Mouse (Mus musculus) hindbrain, embryonic 15.5 days (tissue): ENCODE measurements around the gene Twf2. TPM values are rescaled to one million over a fixed set of nuclear protein-coding genes. Genes with fewer than 3 reads are reported as not detected.
"Not testable (repeated sequence)": the region's sequence is repeated elsewhere in the genome, so short reads cannot be mapped to it uniquely, and the experiment has no call there.

ENCODE experiments used
- ATAC-seq: fragments of 200-750 bp; cut with Nextera tagmentation; 2 replicates; pipeline ENCODE4 v1.8.0; 2017; ENCODE audit warnings: low read depth, moderate number of reproducible peaks, moderate TSS enrichment; ENCODE audit not compliant: low FRiP score
- H3K27ac ChIP-seq: fragments of 300-500 bp; sonication (generic); replicated peaks from 2 replicates; pipeline ENCODE4 v1.5.1; 2015; ENCODE audit warnings: mild to moderate bottlenecking, inconsistent platforms
- H3K27me3 ChIP-seq: fragments of 300-500 bp; sonication (generic); 2 replicates; pipeline ENCODE4 v1.6.1; 2015; ENCODE audit warnings: control low read depth, inconsistent platforms
- H3K36me3 ChIP-seq: fragments of 300-500 bp; sonication (generic); 2 replicates; pipeline ENCODE4 v1.6.1; 2015; ENCODE audit warnings: control low read depth, inconsistent platforms
- H3K4me1 ChIP-seq: fragments of 300-500 bp; sonication (generic); replicated peaks from 2 replicates; pipeline ENCODE4 v1.6.1; 2015; ENCODE audit warnings: control low read depth, inconsistent platforms
- H3K4me2 ChIP-seq: fragments of 300-500 bp; sonication (generic); 2 replicates; pipeline ENCODE4 v1.6.1; 2015; ENCODE audit warnings: moderate library complexity, mild to moderate bottlenecking, inconsistent platforms
- H3K4me3 ChIP-seq: fragments of 300-500 bp; sonication (generic); 2 replicates; pipeline ENCODE4 v1.5.1; 2015; ENCODE audit warnings: mild to moderate bottlenecking, inconsistent platforms
- H3K9ac ChIP-seq: fragments of 300-500 bp; sonication (generic); 2 replicates; pipeline ENCODE4 v1.6.1; 2015; ENCODE audit warnings: inconsistent platforms
- H3K9me3 ChIP-seq: fragments of 300-500 bp; sonication (generic); 2 replicates; pipeline ENCODE4 v1.6.1; 2016; ENCODE audit warnings: control low read depth, inconsistent platforms
- WGBS: fragments of 180-500 bp; shearing (Covaris S2); methylation state at CpG from one replicate; pipeline ENCODE4 v1.1.7; 2015; 5-methylcytosine and 5-hydroxymethylcytosine counted together
- polyA plus RNA-seq: library from polyadenylated mRNA; unstranded; fragments of >200 nt; fragmentation: Nextera tagmentation; extraction: Ambion mirVana; gene quantifications from 2 replicates; pipeline ENCODE4 v1.2.1, GENCODE M21; 2015

Gene Twf2
- polyA plus RNA-seq, 1 experiment from 2014 or later, result 52.0 TPM

GRCm38 (mm10) chr9:106169006-106169405 is 33.9 kb upstream of the Twf2 start:
- H3K4me2 ChIP-seq, H3K9me3 ChIP-seq, H3K27me3 ChIP-seq, ATAC-seq, H3K4me3 ChIP-seq, H3K9ac ChIP-seq, H3K27ac ChIP-seq, H3K36me3 ChIP-seq: not testable (repeated sequence)
- WGBS, result 72% methylated on average over 1 of the region's 1 CpGs
- H3K4me1 ChIP-seq, result peaks cover 31% of the 10 kb centered on the region

DNA sequence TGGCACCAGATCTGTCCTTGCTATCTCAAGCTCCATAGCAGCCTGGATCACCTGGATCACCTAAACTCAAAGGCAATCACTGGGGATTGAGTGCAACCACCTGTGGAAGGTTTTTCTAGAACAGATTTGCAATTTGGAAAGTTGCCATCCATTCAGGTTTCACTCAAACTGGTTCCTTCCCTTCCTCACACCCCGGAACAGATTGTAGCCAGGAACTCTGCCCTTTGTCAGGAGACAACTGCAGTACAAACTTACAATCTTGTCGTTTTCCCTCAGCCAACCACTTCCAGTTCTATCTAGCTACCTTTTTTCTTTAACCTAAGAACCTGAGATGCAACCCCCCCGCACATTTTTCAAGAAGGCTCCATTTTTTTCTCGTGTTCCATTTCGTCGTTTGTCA is 33.0 kb upstream of the Twf2 start:
- Histone ChIP-seq H3K27ac (peak overlapping the region; percentile 99), H3K9ac (peak overlapping the region; percentile 71; the same call in 1 of the 2 replicates)
- WGBS, result 43% methylated on average over 6 of the region's 6 CpGs

GRCm38 (mm10) chr9:106170556-106171345 is 32.2 kb upstream of the Twf2 start, which contains the start of gene Wdr82:
Gene Wdr82, plus strand, starts transcription at chr9:106170928.
- Histone ChIP-seq H3K27ac (peak within 1 kb of the TSS; percentile 99), H3K9me3 (no peaks in the 10 kb centered on the region), H3K36me3 (no peaks in the 10 kb centered on the region), H3K9ac (peak within 1 kb of the TSS; percentile 96), H3K4me1 (peaks cover 49% of the 10 kb centered on the region), H3K27me3 (no peaks in the 10 kb centered on the region), H3K4me2 (peak within 1 kb of the TSS; percentile 68), H3K4me3 (peak within 1 kb of the TSS; percentile 97)
- ATAC-seq, result peak; percentile 93
- under 1% methylated on average over 68 of the region's 81 CpGs for WGBS

More for the DNA sequence above, 33.0 kb upstream of the Twf2 start:
- no peaks in the 10 kb centered on the region for H3K36me3 ChIP-seq
- H3K9me3 ChIP-seq, result no peaks in the 10 kb centered on the region
- peaks cover 41% of the 10 kb centered on the region for H3K4me1 ChIP-seq
- no peak for ATAC-seq
- H3K4me3 ChIP-seq, result peak overlapping the region; percentile 97
- peak overlapping the region; percentile 68 for H3K4me2 ChIP-seq
- H3K27me3 ChIP-seq, result no peaks in the 10 kb centered on the region

DNA sequence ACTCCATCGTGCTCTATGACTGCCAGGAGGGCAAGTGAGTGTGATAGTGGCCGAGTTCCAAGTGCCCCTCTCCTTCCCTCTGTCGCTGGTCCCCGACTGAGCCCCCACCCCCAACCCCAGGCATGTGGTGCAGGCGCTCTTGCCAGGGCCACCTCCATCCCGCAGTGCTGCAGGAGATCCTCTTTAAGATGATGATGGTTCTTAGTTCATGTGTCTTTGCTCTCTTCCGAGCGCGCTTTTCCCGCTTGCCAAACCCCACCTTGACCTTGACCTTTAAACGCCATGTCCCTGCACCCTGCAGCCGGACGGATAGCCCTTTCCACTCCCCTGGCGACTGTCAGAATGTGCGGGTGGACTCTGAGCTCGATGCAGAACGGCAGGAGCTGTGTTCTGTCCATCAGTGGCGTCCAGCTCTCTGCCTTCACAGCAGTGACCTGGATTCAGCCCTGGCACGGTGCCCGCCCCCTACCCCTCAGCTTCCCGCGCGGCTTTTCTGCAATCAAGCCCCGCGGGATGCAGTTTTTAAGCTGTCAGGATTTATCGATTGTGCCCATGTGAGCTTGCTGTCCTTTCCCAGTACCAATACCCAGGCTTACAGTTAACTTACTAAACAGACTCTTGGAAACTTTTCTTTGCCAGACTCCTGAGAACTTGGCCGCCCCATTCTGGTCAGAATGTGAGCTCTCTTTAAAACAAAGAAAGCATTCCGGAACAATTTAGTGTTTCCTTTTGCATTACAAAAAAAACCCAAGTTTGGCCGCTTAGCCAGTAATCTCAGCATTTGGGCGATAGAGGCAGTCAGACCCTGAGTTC is 31.4 kb upstream of the Twf2 start:
- peaks cover 57% of the 10 kb centered on the region for H3K4me1 ChIP-seq
- H3K4me3 ChIP-seq, result peak overlapping the region; percentile 97
- H3K9ac ChIP-seq, result peak overlapping the region; percentile 96
- WGBS, result under 1% methylated on average over 30 of the region's 30 CpGs
- no peaks in the 10 kb centered on the region for H3K36me3 ChIP-seq
- H3K27me3 ChIP-seq, result no peaks in the 10 kb centered on the region
- peak overlapping the region; percentile 99 for H3K27ac ChIP-seq
- ATAC-seq, result peak; percentile 70
- H3K4me2 ChIP-seq, result peak overlapping the region; percentile 68
- H3K9me3 ChIP-seq, result no peaks in the 10 kb centered on the region

- Histone ChIP-seq H3K27me3 (no peaks in the 10 kb centered on the region), H3K36me3 (peaks cover 9% of the 10 kb centered on the region; the same call in 1 of the 2 replicates), H3K4me2 (peak overlapping the region; percentile 68), H3K4me1 (peaks cover 57% of the 10 kb centered on the region), H3K4me3 (peak overlapping the region; percentile 97), H3K9ac (0 out of 2 replicates have a peak overlapping the region, but pooled peaks have one; percentile 13), H3K27ac (no peak overlapping the region), H3K9me3 (no peaks in the 10 kb centered on the region)
- 17% methylated on average over 3 of the region's 3 CpGs for WGBS
- ATAC-seq, result no peak
Observed at GRCm38 (mm10) chr9:106172527-106172926, 30.4 kb upstream of the Twf2 start.

GRCm38 (mm10) chr9:106173363-106173762 is 29.5 kb upstream of the Twf2 start:
- Histone ChIP-seq H3K27ac (no peak overlapping the region), H3K4me2 (peak overlapping the region; percentile 68), H3K27me3 (no peaks in the 10 kb centered on the region), H3K36me3 (peaks cover 17% of the 10 kb centered on the region), H3K4me3 (peak overlapping the region; percentile 97), H3K4me1 (peaks cover 57% of the 10 kb centered on the region), H3K9ac (no peak overlapping the region), H3K9me3 (no peaks in the 10 kb centered on the region)
- no peak for ATAC-seq
- 46% methylated on average over 2 of the region's 2 CpGs for WGBS

GRCm38 (mm10) chr9:106175552-106176200 is 27.2 kb upstream of the Twf2 start:
- peaks cover 47% of the 10 kb centered on the region for H3K4me1 ChIP-seq
- H3K27me3 ChIP-seq, result no peaks in the 10 kb centered on the region
- no peaks in the 10 kb centered on the region for H3K9me3 ChIP-seq
- no peak overlapping the region for H3K4me3 ChIP-seq
- WGBS, result 82% methylated on average over 3 of the region's 3 CpGs
- no peak overlapping the region for H3K9ac ChIP-seq
- H3K27ac ChIP-seq, result no peak overlapping the region
- H3K4me2 ChIP-seq, result 0 out of 2 replicates have a peak overlapping the region, but pooled peaks have one; percentile 68
- ATAC-seq, result no peak
- H3K36me3 ChIP-seq, result peaks cover 32% of the 10 kb centered on the region

- Histone ChIP-seq H3K9me3 (no peaks in the 10 kb centered on the region), H3K27ac (no peak overlapping the region), H3K4me3 (no peak overlapping the region), H3K4me2 (no peak overlapping the region), H3K9ac (no peak overlapping the region), H3K36me3 (peaks cover 43% of the 10 kb centered on the region), H3K4me1 (peaks cover 47% of the 10 kb centered on the region), H3K27me3 (no peaks in the 10 kb centered on the region)
- ATAC-seq, result no peak
- 85% methylated on average over 5 of the region's 5 CpGs for WGBS
Observed at GRCm38 (mm10) chr9:106176769-106177168, 26.1 kb upstream of the Twf2 start.

DNA sequence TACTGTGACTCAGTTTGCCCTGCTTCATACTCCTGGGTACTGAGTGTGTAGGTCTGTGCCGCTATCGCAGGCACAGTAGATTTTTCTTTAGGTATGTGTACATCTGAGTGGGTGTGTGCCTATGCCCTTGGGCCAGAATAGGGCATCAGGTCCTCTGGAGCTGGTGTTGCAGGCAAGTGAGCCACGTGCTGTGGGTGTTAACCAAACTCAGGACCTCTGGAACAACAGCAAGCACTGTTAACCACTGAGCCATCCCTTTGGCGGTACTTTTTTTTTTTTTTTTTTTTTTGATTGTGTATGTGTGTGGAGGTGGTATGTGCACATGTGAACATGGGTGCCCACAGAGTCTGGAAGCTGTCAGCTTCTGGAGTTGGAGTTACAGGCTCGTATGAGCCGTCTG is 25.1 kb upstream of the Twf2 start:
- H3K4me3 ChIP-seq, result no peak overlapping the region
- H3K27ac ChIP-seq, result no peak overlapping the region
- 92% methylated on average over 6 of the region's 6 CpGs for WGBS
- no peaks in the 10 kb centered on the region for H3K9me3 ChIP-seq
- no peaks in the 10 kb centered on the region for H3K27me3 ChIP-seq
- ATAC-seq, result no peak
- no peak overlapping the region for H3K9ac ChIP-seq
- peaks cover 38% of the 10 kb centered on the region for H3K4me1 ChIP-seq
- no peak overlapping the region for H3K4me2 ChIP-seq
- H3K36me3 ChIP-seq, result peaks cover 53% of the 10 kb centered on the region

- WGBS, result 94% methylated on average over 2 of the region's 2 CpGs
- H3K27me3 ChIP-seq, result no peaks in the 10 kb centered on the region
- H3K9me3 ChIP-seq, result no peaks in the 10 kb centered on the region
- no peak for ATAC-seq
- no peak overlapping the region for H3K4me2 ChIP-seq
- no peak overlapping the region for H3K9ac ChIP-seq
- H3K4me3 ChIP-seq, result no peak overlapping the region
- H3K4me1 ChIP-seq, result peaks cover 21% of the 10 kb centered on the region
- peaks cover 69% of the 10 kb centered on the region for H3K36me3 ChIP-seq
- no peak overlapping the region for H3K27ac ChIP-seq
Observed at GRCm38 (mm10) chr9:106179454-106179853, 23.5 kb upstream of the Twf2 start.

DNA sequence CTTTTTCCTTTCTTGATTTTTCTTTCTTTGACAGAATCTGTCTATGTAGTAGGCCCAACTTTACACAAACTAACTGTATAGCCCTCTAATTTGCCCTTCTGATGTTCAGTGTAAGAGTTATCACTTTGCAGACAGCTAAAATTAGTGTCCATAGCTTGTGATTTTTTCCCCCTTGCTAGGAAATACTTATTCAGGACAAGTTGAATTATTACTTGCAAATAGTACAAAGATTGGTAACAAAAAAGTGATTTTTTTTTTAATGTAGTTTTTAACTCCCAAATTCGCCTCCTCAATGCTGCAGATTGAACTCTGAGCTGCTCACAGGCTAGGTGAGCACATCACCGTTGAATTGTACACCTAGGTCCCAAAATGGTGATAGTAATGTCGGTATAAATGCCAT is 22.9 kb upstream of the Twf2 start:
- peaks cover 16% of the 10 kb centered on the region for H3K4me1 ChIP-seq
- H3K4me2 ChIP-seq, result no peak overlapping the region
- ATAC-seq, result no peak
- H3K27me3 ChIP-seq, result no peaks in the 10 kb centered on the region
- H3K4me3 ChIP-seq, result no peak overlapping the region
- no peaks in the 10 kb centered on the region for H3K9me3 ChIP-seq
- peaks cover 74% of the 10 kb centered on the region for H3K36me3 ChIP-seq
- WGBS, result 96% methylated on average over 3 of the region's 3 CpGs
- no peak overlapping the region for H3K27ac ChIP-seq
- H3K9ac ChIP-seq, result no peak overlapping the region
